Mouse (Mus musculus) intestine, embryonic 15.5 days (tissue): ENCODE measurements around the gene Abcc10. TPM values are rescaled to one million over a fixed set of nuclear protein-coding genes. Genes with fewer than 3 reads are reported as not detected.

Experiments
- ATAC-seq: fragments of 200-750 bp; cut with Nextera tagmentation; 2 replicates; pipeline ENCODE4 v1.8.0; 2017; ENCODE audit warnings: moderate TSS enrichment, moderate library complexity
- H3K27ac ChIP-seq: fragments of 300-500 bp; sonication (generic); 2 replicates; pipeline ENCODE4 v1.5.1; 2015; ENCODE audit warnings: mild to moderate bottlenecking, inconsistent platforms
- H3K27me3 ChIP-seq: fragments of 300-500 bp; sonication (generic); replicated peaks from 2 replicates; pipeline ENCODE4 v1.6.1; 2015; ENCODE audit warnings: inconsistent platforms
- H3K36me3 ChIP-seq: fragments of 300-500 bp; sonication (generic); 2 replicates; pipeline ENCODE4 v1.6.1; 2015; ENCODE audit warnings: inconsistent platforms
- H3K4me1 ChIP-seq: fragments of 300-500 bp; sonication (generic); replicated peaks from 2 replicates; pipeline ENCODE4 v1.6.1; 2015; ENCODE audit warnings: inconsistent platforms
- H3K4me2 ChIP-seq: fragments of 300-500 bp; sonication (generic); replicated peaks from 2 replicates; pipeline ENCODE4 v1.6.1; 2015; ENCODE audit warnings: mild to moderate bottlenecking, inconsistent platforms
- H3K4me3 ChIP-seq: fragments of 300-500 bp; sonication (generic); replicated peaks from 2 replicates; pipeline ENCODE4 v1.5.1; 2015; ENCODE audit warnings: inconsistent platforms
- H3K9ac ChIP-seq: fragments of 300-500 bp; sonication (generic); 2 replicates; pipeline ENCODE4 v1.6.1; 2015; ENCODE audit warnings: inconsistent platforms
- H3K9me3 ChIP-seq: fragments of 300-500 bp; sonication (generic); 2 replicates; pipeline ENCODE4 v1.6.1; 2016; ENCODE audit warnings: inconsistent platforms
- WGBS: fragments of 180-500 bp; shearing (Covaris S2); methylation state at CpG from one replicate; pipeline ENCODE4 v1.1.7; 2015; 5-methylcytosine and 5-hydroxymethylcytosine counted together
- polyA plus RNA-seq: library from polyadenylated mRNA; unstranded; fragments of >200 nt; fragmentation: Nextera tagmentation; extraction: Ambion mirVana; gene quantifications from 2 replicates; pipeline ENCODE4 v1.2.1, GENCODE M21; 2015

Abcc10 gene
- polyA plus RNA-seq, 1 experiment from 2014 or later = 6.3 TPM

GRCm38 (mm10) chr17:46268026-46268720 lies 60.0 kb downstream of the Abcc10 start:
- Histone ChIP-seq H3K27ac (peak overlapping the region; percentile 72), H3K4me1 (peaks cover 33% of the 10 kb centered on the region), H3K27me3 (no peaks in the 10 kb centered on the region), H3K4me2 (0 out of 2 replicates have a peak overlapping the region, but pooled peaks have one; percentile 9), H3K9me3 (no peaks in the 10 kb centered on the region), H3K9ac (no peak overlapping the region), H3K36me3 (peaks cover 29% of the 10 kb centered on the region), H3K4me3 (no peak overlapping the region)
- 67% methylated on average over 10 of the region's 10 CpGs for WGBS
- peak; percentile 82 for ATAC-seq

- Histone ChIP-seq H3K9ac (no peak overlapping the region), H3K4me3 (no peak overlapping the region), H3K27me3 (no peaks in the 10 kb centered on the region), H3K4me2 (no peak overlapping the region), H3K4me1 (peaks cover 33% of the 10 kb centered on the region), H3K9me3 (no peaks in the 10 kb centered on the region), H3K27ac (0 out of 2 replicates have a peak overlapping the region, but pooled peaks have one; percentile 72), H3K36me3 (peaks cover 36% of the 10 kb centered on the region)
- WGBS = 68% methylated on average over 7 of the region's 7 CpGs
- peak; percentile 16 for ATAC-seq
These were observed 60.6 kb downstream of the Abcc10 start for GRCm38 (mm10) chr17:46267511-46267910.

DNA sequence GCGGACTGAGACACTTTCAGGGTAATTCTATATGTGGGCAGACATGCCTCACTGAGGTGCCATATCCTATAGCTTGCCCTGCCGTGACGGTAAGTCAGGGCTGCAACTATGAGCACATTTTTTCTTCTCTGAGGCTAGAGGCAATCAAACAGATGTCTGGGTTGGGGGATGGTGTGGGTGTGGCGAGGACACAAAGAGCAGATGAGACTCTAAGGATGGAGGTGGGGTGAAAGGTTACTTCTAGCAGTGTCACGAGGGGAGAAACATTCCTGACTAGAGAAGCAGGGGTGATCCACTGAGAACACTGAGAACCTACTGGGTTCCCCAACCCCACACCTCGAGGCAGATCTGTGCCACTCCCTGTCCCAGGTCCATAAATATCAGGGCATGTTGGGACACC lies 61.2 kb downstream of the Abcc10 start:
- 50% methylated on average over 6 of the region's 6 CpGs for WGBS
- no peak overlapping the region for H3K27ac ChIP-seq
- no peak for ATAC-seq
- no peaks in the 10 kb centered on the region for H3K27me3 ChIP-seq
- H3K4me1 ChIP-seq = peaks cover 33% of the 10 kb centered on the region
- no peak overlapping the region for H3K4me3 ChIP-seq
- no peak overlapping the region for H3K4me2 ChIP-seq
- H3K9ac ChIP-seq = no peak overlapping the region
- peaks cover 36% of the 10 kb centered on the region for H3K36me3 ChIP-seq
- H3K9me3 ChIP-seq = no peaks in the 10 kb centered on the region

DNA sequence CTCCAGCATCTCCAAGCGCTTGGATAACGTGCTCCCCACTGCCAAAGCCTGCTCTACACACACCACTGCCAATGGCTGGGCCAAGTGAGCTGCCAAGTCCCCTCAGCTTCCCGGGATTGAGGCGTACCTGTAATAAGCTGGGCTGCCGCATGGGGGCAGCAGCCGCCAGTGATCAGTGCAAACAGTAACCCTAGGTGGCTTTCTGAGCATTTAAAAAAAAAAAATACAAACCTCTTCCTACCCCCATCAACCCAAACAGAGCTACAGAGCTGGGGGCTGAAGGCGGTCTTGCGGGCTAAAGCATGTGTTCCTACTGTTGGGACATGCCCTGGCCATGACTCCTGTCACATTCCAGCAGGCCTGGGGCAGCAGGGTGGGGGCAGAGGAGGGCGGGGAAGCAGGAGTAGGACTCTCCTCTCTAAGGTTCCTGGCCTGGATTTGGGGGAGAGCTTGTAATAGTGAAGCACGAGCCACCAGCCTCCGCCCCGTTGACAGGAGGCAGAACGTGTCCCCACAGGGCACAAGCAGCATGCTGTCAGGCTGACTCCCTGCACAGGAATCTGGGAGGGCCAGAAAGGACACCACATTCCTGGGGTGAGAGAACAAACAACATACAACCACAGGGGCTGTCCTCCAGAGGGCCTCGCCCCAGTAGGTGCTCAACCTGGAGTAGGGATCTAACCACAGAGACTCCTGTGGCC lies 62.1 kb downstream of the Abcc10 start:
- H3K27me3 ChIP-seq = no peaks in the 10 kb centered on the region
- 21% methylated on average over 14 of the region's 14 CpGs for WGBS
- peaks cover 33% of the 10 kb centered on the region for H3K4me1 ChIP-seq
- H3K9ac ChIP-seq = no peak overlapping the region
- ATAC-seq = peak; percentile 32
- peaks cover 34% of the 10 kb centered on the region for H3K36me3 ChIP-seq
- H3K4me3 ChIP-seq = no peak overlapping the region
- no peak overlapping the region for H3K27ac ChIP-seq
- no peak overlapping the region for H3K4me2 ChIP-seq
- no peaks in the 10 kb centered on the region for H3K9me3 ChIP-seq

DNA sequence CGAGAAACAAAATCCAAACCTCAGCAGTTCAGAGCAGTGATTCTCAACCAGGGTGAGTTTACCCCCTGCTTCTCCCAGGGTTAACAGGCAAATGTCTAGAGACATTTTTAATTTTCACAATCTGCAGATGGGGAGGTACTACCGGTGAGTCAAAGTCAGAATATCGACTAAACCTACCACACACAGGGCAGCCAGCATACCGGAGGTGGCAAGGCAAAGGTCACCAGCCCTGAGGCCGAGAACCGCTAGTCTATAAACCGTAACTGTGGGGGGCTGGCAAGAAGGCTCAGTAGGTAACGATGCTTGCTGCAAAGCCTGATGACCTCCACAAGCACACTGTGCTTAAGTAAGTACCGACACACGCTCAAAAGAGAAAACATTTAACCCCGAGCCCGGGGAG lies 62.6 kb downstream of the Abcc10 start:
- no peak for ATAC-seq
- H3K9me3 ChIP-seq = no peaks in the 10 kb centered on the region
- H3K9ac ChIP-seq = no peak overlapping the region
- H3K4me1 ChIP-seq = peaks cover 33% of the 10 kb centered on the region
- H3K4me3 ChIP-seq = no peak overlapping the region
- H3K4me2 ChIP-seq = no peak overlapping the region
- no peaks in the 10 kb centered on the region for H3K27me3 ChIP-seq
- WGBS = 89% methylated on average over 12 of the region's 12 CpGs
- H3K36me3 ChIP-seq = peaks cover 34% of the 10 kb centered on the region
- H3K27ac ChIP-seq = no peak overlapping the region

DNA sequence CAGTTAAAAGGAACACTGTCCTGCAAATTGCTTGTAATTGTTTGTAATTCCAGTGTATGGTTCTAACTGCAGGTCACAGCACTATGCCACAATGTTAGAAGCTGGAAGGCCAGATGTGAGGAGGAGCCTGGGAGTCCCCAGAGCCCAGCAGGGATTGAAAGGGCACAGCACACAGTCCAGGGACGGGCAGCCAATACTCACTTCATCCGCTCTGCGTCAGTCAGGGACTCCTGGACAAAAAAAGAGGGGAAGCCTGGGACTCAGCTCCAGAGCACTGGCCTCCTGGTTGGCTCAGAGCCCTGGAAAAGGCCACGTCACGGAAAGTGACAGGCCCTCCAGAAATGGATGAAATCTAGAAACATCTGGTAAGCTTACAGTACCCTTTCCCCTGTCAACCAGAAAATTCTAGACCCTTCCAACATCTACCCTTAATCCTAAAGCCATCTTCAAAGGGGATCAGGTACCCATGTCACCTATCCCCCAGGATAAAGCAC lies 65.9 kb downstream of the Abcc10 start:
- no peak overlapping the region for H3K9ac ChIP-seq
- H3K36me3 ChIP-seq = peaks cover 59% of the 10 kb centered on the region
- 92% methylated on average over 5 of the region's 5 CpGs for WGBS
- no peak overlapping the region for H3K4me3 ChIP-seq
- H3K27ac ChIP-seq = no peak overlapping the region
- ATAC-seq = no peak
- H3K9me3 ChIP-seq = no peaks in the 10 kb centered on the region
- no peaks in the 10 kb centered on the region for H3K27me3 ChIP-seq
- H3K4me1 ChIP-seq = peaks cover 13% of the 10 kb centered on the region
- no peak overlapping the region for H3K4me2 ChIP-seq

DNA sequence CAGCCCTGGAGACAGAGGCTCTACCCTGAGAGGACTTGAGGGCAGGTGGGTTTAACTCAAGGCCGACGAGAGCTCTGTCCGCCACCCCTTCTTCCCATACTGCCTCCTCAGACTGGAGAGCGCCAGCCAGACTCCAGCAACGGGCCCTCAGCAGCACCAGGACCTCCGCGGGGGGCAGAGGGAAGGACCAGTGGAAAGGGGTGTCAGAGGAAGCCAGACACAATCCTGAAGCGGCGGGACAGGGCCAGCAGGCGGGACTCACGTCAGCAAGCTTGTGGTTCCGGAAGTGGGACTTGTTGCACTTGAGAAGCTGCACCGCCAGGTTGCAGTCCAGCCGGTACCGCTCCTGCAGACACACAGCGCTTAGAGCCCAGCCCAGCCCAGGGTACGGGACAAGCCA lies 68.5 kb downstream of the Abcc10 start:
- peaks cover 58% of the 10 kb centered on the region for H3K36me3 ChIP-seq
- WGBS = 86% methylated on average over 17 of the region's 17 CpGs

DNA sequence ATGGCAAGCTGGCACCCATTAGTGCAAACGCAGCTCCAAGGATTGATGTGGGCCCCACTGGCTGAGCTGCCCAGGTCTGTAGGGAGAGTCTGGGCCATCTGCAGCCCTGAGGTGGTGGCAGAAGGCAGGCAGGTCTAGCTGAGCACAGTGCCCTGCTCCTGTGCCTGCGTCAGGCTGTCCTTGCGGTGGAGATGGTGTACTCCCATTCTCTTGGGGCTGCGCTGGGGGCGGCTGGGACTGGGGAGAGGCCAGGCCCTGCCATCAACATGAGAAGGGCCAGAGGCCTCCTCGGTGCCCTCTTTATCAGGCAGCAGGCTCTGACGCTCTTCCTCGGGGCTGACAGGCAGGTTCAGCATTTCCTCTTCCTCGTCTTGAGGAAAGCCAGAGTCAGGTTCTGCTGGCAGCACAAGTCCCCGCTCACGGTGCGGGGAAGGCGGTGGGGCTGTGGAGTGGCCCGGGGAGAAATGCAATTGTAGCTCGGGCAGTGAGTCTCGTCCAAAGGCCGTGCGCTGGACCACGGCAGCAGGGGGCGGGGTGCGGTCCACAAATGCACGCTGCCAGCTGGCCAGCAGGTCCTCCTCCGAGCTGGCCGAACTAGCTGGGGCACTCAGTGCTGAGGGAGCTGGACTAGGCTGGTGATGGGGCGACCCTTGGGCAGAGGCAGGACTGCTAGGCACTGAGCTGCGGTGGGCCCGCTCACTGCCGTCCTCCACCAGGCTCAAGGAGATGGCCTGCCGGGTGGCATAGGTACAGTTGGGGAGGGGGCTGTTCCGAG lies 69.7 kb downstream of the Abcc10 start:
- no peak overlapping the region for H3K4me3 ChIP-seq
- no peak overlapping the region for H3K4me2 ChIP-seq
- peaks cover 18% of the 10 kb centered on the region for H3K27me3 ChIP-seq
- H3K27ac ChIP-seq = no peak overlapping the region
- H3K36me3 ChIP-seq = peaks cover 48% of the 10 kb centered on the region
- 83% methylated on average over 30 of the region's 30 CpGs for WGBS
- H3K9me3 ChIP-seq = no peaks in the 10 kb centered on the region
- no peak overlapping the region for H3K9ac ChIP-seq
- ATAC-seq = no peak
- peaks cover 11% of the 10 kb centered on the region; the same call in 1 of the 2 replicates for H3K4me1 ChIP-seq

More for the DNA sequence above, 68.5 kb downstream of the Abcc10 start:
- peaks cover 9% of the 10 kb centered on the region for H3K27me3 ChIP-seq
- H3K4me2 ChIP-seq = no peak overlapping the region
- ATAC-seq = no peak
- H3K9me3 ChIP-seq = no peaks in the 10 kb centered on the region
- H3K4me3 ChIP-seq = no peak overlapping the region
- H3K27ac ChIP-seq = no peak overlapping the region
- 0 out of 2 replicates have a peak, but pooled peaks cover 4% of the 10 kb centered on the region for H3K4me1 ChIP-seq
- no peak overlapping the region for H3K9ac ChIP-seq

DNA sequence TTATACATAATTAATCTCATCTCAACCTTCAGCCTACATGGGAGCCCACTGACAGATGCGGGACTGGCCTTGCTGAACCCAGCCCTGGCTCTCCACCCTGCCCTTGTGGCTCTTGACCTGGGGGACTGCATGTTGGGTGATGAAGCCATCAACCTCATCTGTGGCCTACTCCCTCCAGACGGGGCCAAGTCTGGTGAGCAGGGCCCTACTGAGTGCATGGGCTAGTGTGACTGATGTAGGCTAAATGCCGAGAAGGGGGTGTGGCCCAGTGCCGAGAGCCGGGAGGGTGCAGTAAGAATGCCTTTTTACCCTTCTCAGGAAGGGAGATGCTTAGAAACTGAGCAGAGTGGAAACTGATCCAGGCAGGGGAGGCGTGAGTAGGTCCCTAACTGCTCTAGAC lies 73.0 kb downstream of the Abcc10 start:
- ATAC-seq = no peak
- WGBS = 36% methylated on average over 6 of the region's 6 CpGs
- H3K27me3 ChIP-seq = peaks cover 18% of the 10 kb centered on the region
- 0 out of 2 replicates have a peak overlapping the region, but pooled peaks have one; percentile 99 for H3K4me2 ChIP-seq
- peaks cover 11% of the 10 kb centered on the region; the same call in 1 of the 2 replicates for H3K4me1 ChIP-seq
- peaks cover 43% of the 10 kb centered on the region for H3K36me3 ChIP-seq
- no peak overlapping the region for H3K4me3 ChIP-seq
- H3K27ac ChIP-seq = no peak overlapping the region
- H3K9ac ChIP-seq = no peak overlapping the region
- H3K9me3 ChIP-seq = no peaks in the 10 kb centered on the region

DNA sequence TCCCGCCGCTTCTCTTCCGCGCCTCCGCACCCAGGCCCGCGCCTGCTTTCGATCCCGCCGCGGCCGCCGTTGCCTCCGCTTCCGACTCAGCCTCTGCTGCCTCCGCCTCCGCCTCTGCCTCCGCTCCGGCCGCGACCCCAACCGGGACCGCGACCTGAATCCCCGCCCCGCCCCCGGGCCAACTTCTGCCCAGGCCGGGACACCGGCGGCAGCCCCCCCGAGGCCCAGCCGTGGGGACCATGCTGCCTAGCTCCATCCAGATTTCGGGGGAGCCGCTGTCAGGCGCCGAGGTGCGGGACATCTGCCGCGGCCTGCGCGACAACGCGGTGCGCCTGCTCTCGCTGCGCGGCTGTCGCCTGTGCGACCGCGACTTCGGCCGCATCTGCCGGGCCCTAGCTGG lies 74.0 kb downstream of the Abcc10 start:
- peak overlapping the region; percentile 99 for H3K4me2 ChIP-seq
- H3K9me3 ChIP-seq = no peaks in the 10 kb centered on the region
- H3K27ac ChIP-seq = no peak overlapping the region
- peak overlapping the region; percentile 64 for H3K4me3 ChIP-seq
- under 1% methylated on average over 34 of the region's 54 CpGs for WGBS
- H3K36me3 ChIP-seq = peaks cover 44% of the 10 kb centered on the region
- H3K4me1 ChIP-seq = peaks cover 15% of the 10 kb centered on the region
- H3K27me3 ChIP-seq = peaks cover 18% of the 10 kb centered on the region
- peak overlapping the region; percentile 55 for H3K9ac ChIP-seq
- peak; percentile 51; the same call in 1 of the 2 replicates for ATAC-seq

DNA sequence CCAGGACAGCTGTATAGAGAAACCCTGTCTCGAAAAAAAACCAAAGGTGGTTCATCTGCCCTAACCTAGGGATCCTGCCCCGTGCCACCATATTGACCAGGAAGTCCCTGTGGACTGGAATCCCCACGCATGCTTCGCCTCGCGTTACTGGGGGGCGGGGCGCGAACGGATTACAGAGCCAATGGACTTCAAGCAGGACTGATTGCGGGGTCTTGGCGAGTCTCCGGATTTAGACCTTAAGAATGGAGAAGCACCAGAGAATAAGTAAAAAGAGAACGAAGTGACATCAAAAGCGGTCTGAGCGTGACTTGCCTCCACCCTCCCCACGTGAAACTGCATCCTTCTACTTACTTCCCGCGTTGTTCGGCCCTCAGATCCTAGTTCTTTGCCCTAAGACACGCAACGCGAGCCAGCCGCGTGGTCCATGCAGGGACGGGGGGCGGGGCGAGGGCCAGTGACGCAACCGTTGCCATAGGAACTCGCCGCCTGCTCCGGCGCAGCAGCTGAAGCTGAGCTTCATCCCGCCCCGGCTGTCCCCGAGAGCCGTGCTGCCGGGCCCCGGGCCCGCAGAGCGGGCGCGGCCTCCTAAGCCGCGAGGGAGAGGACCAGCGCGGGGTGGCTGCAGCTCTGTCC lies 74.6 kb downstream of the Abcc10 start, which contains the start of gene Lrrc73:
Gene Lrrc73 (plus strand): TSS at position 80 of the 633 bp plus-strand sequence.
- Histone ChIP-seq H3K36me3 (peaks cover 39% of the 10 kb centered on the region), H3K4me1 (peaks cover 21% of the 10 kb centered on the region), H3K27me3 (peaks cover 18% of the 10 kb centered on the region), H3K4me2 (peak within 1 kb of the TSS; percentile 99), H3K27ac (no peak within 1 kb of the TSS), H3K4me3 (peak within 1 kb of the TSS; percentile 64), H3K9me3 (no peaks in the 10 kb centered on the region), H3K9ac (peak within 1 kb of the TSS; percentile 55)
- ATAC-seq = peak; percentile 90
- WGBS = 2% methylated on average over 47 of the region's 48 CpGs
